Mouse (Mus musculus): ENCODE results near the gene Ticam1.

- TF ChIP-seq CTCF (conservative IDR thresholded peaks at IDR 0.05 in 1 of 2, IDR thresholded peaks at IDR 0.05 in 1 of 2; ENCODE audit: low read depth in 2 of 2, low read length in 2 of 2) (no peak), MAX (IDR thresholded peaks at IDR 0.05; ENCODE audit: low read length) (no peak), NRF1 (IDR thresholded peaks at IDR 0.05; ENCODE audit: low read depth, low read length) (no peak)
Measured at GRCm38 (mm10) chr17:56219805-56220204, 56.8 kb downstream of the Ticam1 start.

Data from CH12.LX (cell line).